Mouse (Mus musculus): ENCODE results near the gene Arhgap28. TPM values are rescaled to one million over a fixed set of nuclear protein-coding genes. Genes with fewer than 3 reads are reported as not detected.

The Arhgap28 gene
- total and polyA plus RNA-seq, 2 experiments from 2014 or later, result 4.0 to 7.6 TPM

DNA sequence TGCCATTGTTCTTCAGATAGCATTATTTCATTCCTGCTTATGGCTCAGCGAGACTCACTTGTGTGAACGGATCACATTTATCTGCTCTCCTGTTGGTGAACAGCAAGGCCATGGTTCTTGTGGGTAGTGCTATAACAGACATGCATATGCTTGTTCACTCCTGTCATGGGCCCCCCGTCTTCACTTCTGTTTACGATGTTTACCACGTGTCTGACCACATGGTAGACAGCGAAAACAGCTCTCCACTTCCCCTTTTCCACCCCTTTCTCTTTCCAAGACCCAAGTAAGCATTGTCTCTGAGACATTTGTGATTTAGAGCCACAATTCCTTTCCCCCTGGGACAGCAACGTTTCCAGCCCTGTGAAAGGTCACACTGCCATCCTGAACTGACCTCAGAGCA lies 20.4 kb upstream of the Arhgap28 start:
- no peak for ATAC-seq
- TF ChIP-seq CTCF (IDR thresholded peaks at IDR 0.05; ENCODE audit: low read depth), result no peak
- no peaks in the 10 kb centered on the region for H3K36me3 ChIP-seq (ENCODE audit: insufficient read depth, low read length)
- no peaks in the 10 kb centered on the region for H3K9me3 ChIP-seq (ENCODE audit: low read length)
- H3K9ac ChIP-seq (replicated peaks; ENCODE audit: low read length), result no peak overlapping the region
- no peak overlapping the region for H3K4me3 ChIP-seq (ENCODE audit: low read length)
- no peak for DNase-seq (ENCODE audit: low spot score)
- H3K4me1 ChIP-seq (ENCODE audit: insufficient read depth, low read length), result no peaks in the 10 kb centered on the region
- no peak overlapping the region for H3K4me2 ChIP-seq (ENCODE audit: low read depth, low read length)
- 73% methylated on average over 7 of the region's 7 CpGs for WGBS
- H3K27ac ChIP-seq, result no peak overlapping the region
- H3K27me3 ChIP-seq (ENCODE audit: insufficient read depth, low read length), result no peaks in the 10 kb centered on the region

DNA sequence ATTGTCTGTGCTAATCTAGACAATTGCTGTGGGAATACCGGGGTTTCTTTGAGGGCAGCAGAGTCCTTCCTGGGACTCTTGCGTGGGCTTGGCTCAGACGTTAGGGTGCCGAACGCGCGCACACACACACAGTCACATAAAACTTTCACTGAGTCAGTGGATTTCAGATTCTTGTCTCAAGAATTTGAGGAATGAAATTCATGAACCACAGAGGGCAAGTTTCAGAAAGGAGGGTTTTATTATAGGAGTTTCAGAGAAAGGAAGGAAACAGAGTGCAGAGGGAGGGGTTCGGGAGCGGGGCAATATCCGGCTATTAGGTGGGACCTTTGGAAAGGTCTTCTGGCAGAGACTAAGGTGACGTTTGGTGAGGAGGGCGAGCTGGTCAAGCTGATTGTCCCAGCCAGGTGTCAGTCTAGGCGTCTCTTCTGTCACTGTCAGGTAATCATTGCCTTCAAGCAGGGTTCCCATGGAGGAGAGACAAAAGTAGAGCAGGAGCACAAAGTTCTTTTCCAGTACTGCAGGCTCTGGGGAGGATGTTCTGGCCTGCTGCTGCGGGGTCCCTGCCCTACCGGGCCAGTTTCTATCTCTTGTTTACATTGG lies 15.6 kb upstream of the Arhgap28 start:
- Histone ChIP-seq H3K4me3 (ENCODE audit: low read length) (no peak overlapping the region), H3K36me3 (ENCODE audit: insufficient read depth, low read length) (no peaks in the 10 kb centered on the region), H3K9ac (replicated peaks; ENCODE audit: low read length) (no peak overlapping the region), H3K4me2 (ENCODE audit: low read depth, low read length) (no peak overlapping the region), H3K4me1 (ENCODE audit: insufficient read depth, low read length) (no peaks in the 10 kb centered on the region), H3K27ac (no peak overlapping the region), H3K9me3 (ENCODE audit: low read length) (no peaks in the 10 kb centered on the region), H3K27me3 (ENCODE audit: insufficient read depth, low read length) (no peaks in the 10 kb centered on the region)
- WGBS, result 83% methylated on average over 15 of the region's 15 CpGs
- DNase-seq (ENCODE audit: low spot score) (no peak), ATAC-seq (no peak)
- TF ChIP-seq CTCF (IDR thresholded peaks at IDR 0.05; ENCODE audit: low read depth), result no peak

DNA sequence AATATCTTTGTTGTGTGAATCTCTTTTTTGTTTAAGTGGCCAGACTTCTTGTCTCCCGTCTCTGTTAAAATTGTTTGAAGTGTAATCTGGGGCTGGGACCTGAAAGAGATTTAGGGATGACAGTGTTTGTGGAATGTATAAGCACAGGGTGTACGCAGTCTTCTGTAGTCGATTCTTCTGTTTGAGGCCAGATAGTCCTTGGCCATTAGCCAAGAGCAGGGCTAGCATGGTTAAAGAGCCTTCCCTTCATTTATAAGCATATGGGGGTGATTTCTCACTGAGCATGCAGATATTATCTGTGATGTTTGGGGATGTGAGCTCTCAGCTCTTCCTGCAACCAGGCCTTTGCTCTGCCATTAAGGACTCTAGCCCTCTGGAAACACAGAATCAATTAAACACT lies 13.2 kb upstream of the Arhgap28 start:
- Histone ChIP-seq H3K9me3 (ENCODE audit: low read length) (no peaks in the 10 kb centered on the region), H3K36me3 (ENCODE audit: insufficient read depth, low read length) (no peaks in the 10 kb centered on the region), H3K27ac (no peak overlapping the region), H3K4me2 (ENCODE audit: low read depth, low read length) (no peak overlapping the region), H3K9ac (replicated peaks; ENCODE audit: low read length) (no peak overlapping the region), H3K27me3 (ENCODE audit: insufficient read depth, low read length) (no peaks in the 10 kb centered on the region), H3K4me3 (ENCODE audit: low read length) (no peak overlapping the region), H3K4me1 (ENCODE audit: insufficient read depth, low read length) (no peaks in the 10 kb centered on the region)
- no peak for ATAC-seq
- peak; percentile 12 for DNase-seq (ENCODE audit: low spot score)
- WGBS, result 41% methylated on average over 3 of the region's 3 CpGs
- no peak for TF ChIP-seq CTCF (IDR thresholded peaks at IDR 0.05; ENCODE audit: low read depth)

DNA sequence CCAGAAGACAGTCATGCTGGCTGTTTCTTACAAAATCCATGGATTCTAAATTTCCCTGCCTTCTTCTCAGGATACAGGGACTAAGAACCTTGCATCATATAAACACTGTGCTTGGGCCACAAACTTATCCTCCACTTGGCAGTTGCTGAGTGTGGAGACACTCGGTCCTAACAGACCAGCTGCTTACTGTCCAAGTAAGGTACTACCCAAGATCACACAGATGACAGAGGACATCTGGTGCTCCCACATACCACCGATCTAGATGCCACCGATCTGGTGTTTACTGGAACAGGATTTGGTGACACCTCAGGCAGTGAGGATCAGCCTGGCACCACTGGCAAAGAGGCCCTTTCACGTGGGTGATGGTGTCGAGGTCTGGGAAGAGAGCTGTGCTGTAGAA lies 7.7 kb upstream of the Arhgap28 start:
- Histone ChIP-seq H3K27me3 (ENCODE audit: insufficient read depth, low read length) (no peaks in the 10 kb centered on the region), H3K9me3 (ENCODE audit: low read length) (no peaks in the 10 kb centered on the region), H3K9ac (replicated peaks; ENCODE audit: low read length) (no peak overlapping the region), H3K4me3 (ENCODE audit: low read length) (no peak overlapping the region), H3K27ac (no peak overlapping the region), H3K4me2 (ENCODE audit: low read depth, low read length) (no peak overlapping the region), H3K36me3 (ENCODE audit: insufficient read depth, low read length) (no peaks in the 10 kb centered on the region), H3K4me1 (ENCODE audit: insufficient read depth, low read length) (no peaks in the 10 kb centered on the region)
- no peak for TF ChIP-seq CTCF (IDR thresholded peaks at IDR 0.05; ENCODE audit: low read depth)
- DNase-seq (ENCODE audit: low spot score) (no peak), ATAC-seq (no peak)
- 90% methylated on average over 5 of the region's 5 CpGs for WGBS

DNA sequence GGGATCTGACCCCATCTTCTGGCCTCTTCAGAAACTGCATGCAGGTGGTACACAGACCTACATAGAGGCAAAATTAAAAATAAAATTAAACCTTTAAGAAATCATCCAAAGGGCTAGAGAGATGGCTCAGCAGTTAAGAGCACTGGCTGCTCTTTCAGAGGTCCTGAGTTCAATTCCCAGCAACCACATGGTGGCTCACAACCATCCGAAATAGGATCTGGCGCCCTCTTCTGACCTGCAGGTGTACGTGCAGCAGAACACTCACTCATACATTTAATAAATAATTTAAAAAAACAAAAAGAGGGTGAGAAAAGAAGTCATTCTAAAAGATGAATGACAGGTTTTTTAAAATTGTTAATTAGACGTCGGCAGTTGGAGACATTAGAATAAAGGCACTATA lies 6.1 kb upstream of the Arhgap28 start:
- Histone ChIP-seq H3K4me3 (ENCODE audit: low read length) (no peak overlapping the region), H3K4me2 (ENCODE audit: low read depth, low read length) (no peak overlapping the region), H3K27ac (no peak overlapping the region), H3K9me3 (ENCODE audit: low read length) (no peaks in the 10 kb centered on the region), H3K36me3 (ENCODE audit: insufficient read depth, low read length) (no peaks in the 10 kb centered on the region), H3K9ac (replicated peaks; ENCODE audit: low read length) (no peak overlapping the region), H3K4me1 (ENCODE audit: insufficient read depth, low read length) (no peaks in the 10 kb centered on the region), H3K27me3 (ENCODE audit: insufficient read depth, low read length) (no peaks in the 10 kb centered on the region)
- WGBS, result 85% methylated on average over 5 of the region's 5 CpGs
- DNase-seq (ENCODE audit: low spot score), result no peak
- no peak for ATAC-seq
- no peak for TF ChIP-seq CTCF (IDR thresholded peaks at IDR 0.05; ENCODE audit: low read depth)

DNA sequence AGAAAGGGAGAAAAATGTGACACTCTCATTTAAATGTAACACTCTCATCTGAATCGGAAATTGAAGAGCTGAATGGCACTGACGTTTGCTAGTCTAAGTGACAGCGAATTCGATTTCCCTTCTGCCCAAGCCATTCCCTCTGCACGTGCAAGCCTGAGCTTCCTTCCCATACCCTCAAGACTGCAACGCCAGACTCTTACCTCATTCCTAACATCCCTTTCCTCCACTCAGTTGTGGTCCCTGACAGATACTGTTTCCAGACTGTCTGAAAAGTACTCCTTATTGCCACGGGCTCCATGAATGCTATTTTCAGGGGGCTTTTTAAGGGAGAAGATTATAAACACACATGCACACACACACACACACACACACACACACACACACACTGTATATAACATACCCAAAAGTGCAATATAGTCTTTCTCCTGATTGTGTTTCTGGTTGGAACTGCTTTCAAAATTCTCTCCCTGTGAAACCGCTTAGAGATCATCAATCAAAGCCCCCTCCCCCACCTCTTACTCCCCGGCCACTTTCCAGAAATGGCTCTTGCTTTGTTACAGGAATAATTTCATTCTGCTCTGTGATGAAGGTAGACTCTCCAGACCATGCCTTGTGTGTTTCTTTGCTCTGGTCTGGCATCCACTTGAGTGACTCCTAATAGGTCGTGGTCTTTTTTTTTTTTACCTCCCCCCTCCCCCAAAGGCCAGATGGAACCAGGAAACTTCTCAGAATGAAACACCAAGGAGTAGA lies 836 bp upstream of the Arhgap28 start:
- Histone ChIP-seq H3K4me2 (ENCODE audit: low read depth, low read length) (peak overlapping the region; percentile 85), H3K9me3 (ENCODE audit: low read length) (no peaks in the 10 kb centered on the region), H3K27me3 (ENCODE audit: insufficient read depth, low read length) (no peaks in the 10 kb centered on the region), H3K36me3 (ENCODE audit: insufficient read depth, low read length) (no peaks in the 10 kb centered on the region), H3K4me3 (ENCODE audit: low read length) (peak overlapping the region; percentile 68), H3K9ac (replicated peaks; ENCODE audit: low read length) (peak overlapping the region; percentile 56; the same call in 1 of the 2 replicates), H3K27ac (peak overlapping the region; percentile 57), H3K4me1 (ENCODE audit: insufficient read depth, low read length) (peaks cover 5% of the 10 kb centered on the region; the same call in 1 of the 2 replicates)
- 7% methylated on average over 10 of the region's 10 CpGs for WGBS
- ATAC-seq (peak; percentile 54; the same call in 1 of the 2 replicates), DNase-seq (ENCODE audit: low spot score) (peak; percentile 24)
- no peak for TF ChIP-seq CTCF (IDR thresholded peaks at IDR 0.05; ENCODE audit: low read depth)
